Mouse (Mus musculus) adrenal gland (tissue): ENCODE data around the gene Ppil1.
"Not testable (repeated sequence)": the region's sequence is repeated elsewhere in the genome, so short reads cannot be mapped to it uniquely, and the experiment has no call there.

Experiments
- intact Hi-C: fragments of 180-260 bp; cut with DNase I; formaldehyde crosslinking; loops from one replicate; pipeline ENCODE4 v1.15.1; 2025

Gene Ppil1

DNA sequence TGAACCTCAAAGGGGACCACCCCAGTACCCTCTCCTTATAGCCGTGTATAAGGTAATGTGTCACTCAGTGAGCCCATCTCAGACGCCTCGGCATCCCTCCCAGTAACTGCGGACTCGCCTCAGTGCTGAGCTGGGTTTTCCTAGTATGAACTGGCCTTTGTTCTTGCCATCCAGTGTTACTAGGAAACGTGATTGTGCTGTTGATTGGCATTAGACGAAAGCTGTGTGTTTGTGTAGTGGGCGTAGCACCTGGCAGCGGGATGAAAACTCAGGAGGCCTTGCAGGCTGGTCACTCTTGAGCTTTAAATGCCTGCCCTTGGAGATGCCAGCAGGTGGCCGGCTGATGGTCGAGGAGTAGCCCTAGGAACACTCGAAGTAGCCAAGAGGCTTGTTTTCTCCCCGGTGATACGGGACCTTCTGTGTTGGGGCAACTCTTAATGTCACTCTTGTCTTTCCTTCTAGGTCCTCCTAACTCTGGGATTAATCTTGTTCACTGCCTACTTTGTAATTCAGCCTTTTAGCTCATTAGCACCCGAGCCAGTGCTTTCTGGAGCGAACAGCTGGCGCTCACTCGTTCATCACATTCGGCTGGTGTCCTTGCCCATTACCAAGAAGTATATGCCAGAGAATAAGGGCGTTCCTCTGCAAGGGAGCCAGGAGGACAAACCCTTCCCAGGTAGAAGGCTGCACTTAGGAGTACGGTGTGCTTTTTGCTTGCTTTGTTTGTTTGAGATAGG is 18.4 kb upstream of the Ppil1 start:
- intact Hi-C loops: no loop called here

DNA sequence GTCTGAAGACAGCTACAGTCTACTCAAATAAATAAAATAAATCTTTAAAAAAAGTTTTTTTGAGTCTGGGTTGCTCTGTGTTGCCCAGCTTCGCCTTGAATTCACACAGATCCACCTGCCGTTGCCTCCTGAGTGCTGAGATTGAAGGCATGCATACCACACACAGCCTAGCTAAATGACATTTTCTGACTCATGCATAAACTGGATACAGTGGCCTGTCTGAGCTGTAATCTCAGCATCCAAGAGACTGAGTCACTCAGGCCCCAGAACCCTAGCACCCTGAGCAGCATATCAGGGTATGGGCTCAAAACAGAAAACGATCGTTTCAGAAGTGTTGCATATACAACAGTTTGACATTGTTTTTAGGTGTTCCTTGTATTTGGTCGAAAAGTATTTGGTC is 17.6 kb upstream of the Ppil1 start:
- intact Hi-C loops: no loop called here

DNA sequence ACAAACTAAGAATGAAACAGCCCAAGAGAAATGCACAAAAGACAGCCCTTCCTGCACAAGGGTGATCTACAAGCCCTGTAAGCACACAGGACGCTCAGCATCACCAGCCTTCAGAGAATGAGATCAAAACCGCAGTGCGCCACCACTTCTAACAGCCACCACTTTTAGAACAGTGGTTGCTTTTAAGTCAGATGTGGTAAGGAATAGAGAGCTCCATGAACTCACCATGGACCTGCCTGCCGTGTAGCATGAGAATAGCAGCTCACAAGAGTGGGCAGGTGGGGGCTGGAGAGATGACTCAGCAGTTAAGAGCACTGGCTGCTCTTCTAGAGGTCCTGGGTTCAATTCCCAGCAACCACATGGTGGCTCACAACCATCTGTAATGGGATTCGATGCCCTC is 16.4 kb upstream of the Ppil1 start:
- intact Hi-C loops: no loop called here

DNA sequence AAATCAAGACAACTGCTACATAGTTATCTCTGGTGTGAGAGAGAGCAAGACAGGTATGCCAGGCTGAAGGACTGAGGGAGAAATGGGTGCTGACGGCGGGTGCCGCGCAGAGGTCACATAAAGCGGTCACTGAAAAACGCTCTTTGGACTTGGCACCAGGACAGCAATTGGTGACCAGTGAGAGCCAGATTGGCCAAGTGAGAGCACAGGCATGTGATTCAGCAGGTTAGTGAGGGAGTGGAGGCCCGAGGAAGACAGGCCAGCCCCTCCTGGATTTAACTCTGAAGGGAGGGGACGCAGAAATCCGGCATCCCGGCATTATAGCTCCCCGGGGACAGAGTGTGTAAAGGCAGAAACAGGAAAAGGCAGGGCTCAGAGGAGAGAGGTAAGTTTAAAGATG is 9.9 kb upstream of the Ppil1 start:
- intact Hi-C loops: no loop called here

DNA sequence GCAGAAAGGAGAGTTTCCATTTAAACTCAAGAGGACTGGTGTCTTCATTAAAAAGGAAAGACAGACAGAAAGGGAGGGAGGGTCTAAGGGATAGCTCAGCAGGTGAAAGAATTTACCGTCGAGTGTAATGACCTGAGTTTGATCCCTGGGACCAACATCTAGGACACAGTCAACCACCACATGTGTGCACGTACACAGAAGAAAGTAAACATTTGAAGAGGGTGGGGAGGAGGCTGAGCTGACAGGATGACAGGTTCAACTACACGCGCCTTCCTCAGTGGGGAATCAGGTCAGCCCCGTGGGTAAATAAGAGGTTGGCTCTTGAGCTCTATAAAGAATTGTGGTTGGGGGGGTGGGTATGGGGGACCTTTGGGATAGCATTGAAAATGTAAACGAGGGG is 9.2 kb upstream of the Ppil1 start:
- intact Hi-C loops: no loop called here

DNA sequence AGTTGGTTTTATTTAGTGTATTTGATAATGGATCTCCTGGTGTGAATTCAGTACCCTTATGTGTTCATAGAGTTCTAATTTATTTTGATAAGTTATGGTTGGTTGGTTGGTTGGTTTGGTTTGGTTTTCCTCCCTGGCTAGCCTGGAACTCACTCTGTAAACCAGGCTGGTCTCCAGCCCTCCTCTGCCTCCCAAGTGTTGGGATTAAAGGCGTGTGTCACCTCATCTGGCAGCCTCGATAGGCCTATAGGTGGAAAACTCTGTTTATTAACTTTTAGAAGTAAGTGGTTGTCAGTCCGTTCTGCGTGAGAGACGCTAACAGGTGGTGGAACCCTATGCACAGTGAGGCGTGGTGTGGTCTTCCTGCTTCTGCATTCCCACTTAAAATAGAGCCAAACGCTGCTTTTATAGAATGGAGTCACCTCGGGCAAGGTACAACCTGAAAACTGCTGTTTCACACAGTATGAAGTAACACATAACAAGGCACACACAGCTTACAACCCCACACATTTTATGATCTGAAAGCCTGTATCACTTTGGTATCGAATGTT is 6.2 kb upstream of the Ppil1 start:
- intact Hi-C loops: no loop called here

DNA sequence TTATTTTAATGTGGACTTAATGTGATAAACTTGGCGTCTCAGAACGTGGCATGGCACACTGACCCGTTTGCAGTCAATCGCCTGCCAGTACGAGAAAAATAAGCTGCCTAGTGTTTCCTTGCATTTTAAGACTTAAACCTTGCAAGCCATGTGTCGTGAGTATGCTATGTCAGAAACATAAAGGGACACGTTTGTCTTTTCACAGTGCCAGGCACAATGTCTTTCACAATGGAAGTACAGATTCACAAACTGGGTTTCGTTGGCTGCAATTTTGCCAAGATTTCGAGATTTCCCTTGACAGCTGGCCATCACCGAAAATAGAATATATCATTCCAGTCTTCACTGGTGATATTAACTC is 5.3 kb upstream of the Ppil1 start:
- intact Hi-C loops: loop anchor here (2.0 to 5.0 kb wide), 2 partner anchors 101 to 243 kb away; no protein-coding TSS in a partner anchor

DNA sequence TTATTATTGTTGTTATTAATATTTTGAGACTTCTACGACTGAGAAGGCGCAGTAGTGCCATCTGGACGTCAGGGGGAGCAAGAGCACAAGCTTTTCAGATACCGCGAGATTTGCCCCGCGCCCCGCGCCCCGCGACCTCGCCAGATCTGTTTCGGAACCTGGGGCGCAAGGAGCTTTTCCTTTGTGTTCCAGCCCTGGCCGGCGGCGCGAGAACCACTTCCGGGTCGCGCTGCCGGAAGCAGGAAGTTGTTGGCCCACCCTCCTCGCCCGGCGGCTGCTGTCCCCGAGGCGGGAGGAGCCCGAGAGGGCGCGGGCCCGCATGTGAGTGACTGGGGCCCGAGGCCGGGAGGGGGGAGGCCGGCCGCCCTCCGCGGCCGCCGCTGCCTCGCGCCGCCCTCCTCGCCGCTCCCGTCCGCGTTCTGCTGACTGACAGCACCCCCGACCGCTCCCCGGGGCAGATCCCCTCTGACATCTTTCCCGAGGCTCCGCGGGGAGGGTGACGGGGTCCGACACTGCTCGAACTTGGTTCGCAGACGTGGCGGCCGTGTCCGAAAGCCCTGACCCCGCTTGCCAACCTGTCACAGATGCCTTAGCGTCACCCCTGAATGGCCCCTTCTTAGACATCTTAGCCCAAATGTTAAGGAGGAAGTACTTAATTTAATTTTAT is 4.8 kb upstream of the Ppil1 start, which contains the start of gene BC004004:
Gene BC004004, plus strand, starts transcription at position 107 of the 667 bp plus-strand sequence.
- intact Hi-C loops: loop anchor here (2.0 to 5.0 kb wide), 2 partner anchors 102 to 243 kb away; no protein-coding TSS in a partner anchor

DNA sequence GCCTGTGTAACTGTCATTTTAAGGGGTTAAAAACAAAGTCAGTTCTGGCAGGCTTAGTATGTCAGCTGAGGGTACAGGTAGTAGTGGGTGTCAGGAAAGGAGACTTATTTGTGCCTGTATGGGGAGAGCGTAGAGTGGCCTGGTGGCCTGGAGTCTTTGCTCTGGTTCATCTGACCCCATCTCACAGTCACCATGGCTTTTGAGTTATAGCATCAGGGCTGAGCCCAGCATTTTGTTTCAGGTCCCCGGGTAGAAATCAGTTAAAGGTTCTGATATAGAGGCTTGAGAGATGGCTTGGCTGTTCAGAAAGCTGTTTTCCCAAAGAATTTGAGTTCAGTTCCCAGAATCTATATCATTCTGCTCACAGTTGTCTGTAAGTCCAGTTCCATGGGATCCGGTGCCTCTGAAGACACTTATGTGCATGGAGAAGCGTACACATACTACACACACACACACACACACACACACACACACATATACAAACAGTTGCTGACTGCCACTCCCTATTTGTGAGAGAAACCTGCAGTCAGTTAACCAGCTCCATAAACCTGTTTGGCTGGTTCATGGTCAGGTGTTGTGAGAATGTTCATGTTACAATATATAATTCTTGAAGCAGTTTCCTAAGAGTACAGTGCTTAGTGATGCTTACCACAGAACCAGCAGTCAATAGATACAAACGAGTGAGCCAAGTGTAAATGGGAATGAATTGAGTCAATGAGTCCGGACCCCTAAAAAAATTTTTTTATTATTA is 4.1 kb upstream of the Ppil1 start:
- intact Hi-C loops: loop anchor here (2.0 to 5.0 kb wide), 2 partner anchors 103 to 244 kb away; no protein-coding TSS in a partner anchor

DNA sequence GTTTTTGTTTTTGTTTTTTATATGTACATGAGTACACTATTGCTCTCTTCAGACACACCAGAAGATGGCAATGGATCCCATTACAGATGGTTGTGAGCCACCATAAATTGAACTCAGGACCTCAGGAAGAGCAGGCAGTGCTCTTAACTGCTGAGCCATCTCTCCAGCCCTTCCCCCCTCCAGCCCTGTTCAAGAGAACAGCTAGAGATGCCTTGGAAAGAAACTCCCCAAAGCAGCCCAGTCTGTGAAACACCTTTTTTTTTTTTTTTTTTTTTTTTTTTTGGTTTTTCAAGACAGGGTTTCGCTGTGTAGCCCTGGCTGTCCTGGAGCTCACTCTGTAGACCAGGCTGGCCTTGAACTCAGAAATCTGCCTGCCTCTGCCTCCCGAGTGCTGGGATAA is 3.1 kb upstream of the Ppil1 start:
- intact Hi-C loops: loop anchor here (5.0 kb wide), 1 partner anchor 245 kb away; no protein-coding TSS in a partner anchor

DNA sequence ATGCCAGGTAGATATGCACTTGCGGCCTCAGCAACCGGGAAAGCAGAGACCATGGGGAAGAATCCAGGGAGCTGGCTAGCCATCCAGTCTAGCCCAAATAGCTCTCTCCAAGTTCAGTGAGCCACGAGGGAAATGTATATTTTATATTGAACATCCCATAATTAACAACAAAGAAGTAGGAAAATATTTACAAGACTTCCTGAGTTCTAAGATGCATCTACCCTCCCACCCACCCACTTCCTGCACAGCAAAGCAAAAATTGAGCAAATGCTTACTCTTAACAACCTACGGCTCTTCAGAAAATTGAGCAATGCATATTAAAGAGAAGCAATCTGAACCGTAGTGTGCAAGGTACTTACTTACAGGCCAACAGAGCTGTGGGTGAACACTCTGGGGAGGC is 774 bp upstream of the Ppil1 start:
- intact Hi-C loops: loop anchor here (5.0 kb wide), 1 partner anchor 248 kb away; no protein-coding TSS in a partner anchor

DNA sequence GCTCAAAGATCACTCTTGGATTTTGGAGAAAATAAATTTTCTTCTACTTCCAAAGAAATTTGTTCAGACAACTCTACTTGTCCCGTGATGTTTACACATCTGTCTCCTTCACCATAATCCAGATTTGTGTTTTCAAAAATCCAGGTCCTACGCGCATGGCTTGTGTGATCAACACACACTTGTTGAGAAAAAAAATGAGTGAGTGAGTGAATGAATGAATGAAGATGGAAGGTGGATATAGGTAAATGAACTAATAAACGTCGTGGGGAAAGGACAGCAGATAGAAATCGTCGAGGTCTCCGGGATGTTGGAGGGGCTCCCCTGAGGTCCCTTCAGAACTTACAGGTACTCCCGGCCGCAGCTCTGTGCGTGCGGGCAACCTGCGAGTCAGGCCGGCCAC is 569 bp downstream of the Ppil1 start:
- intact Hi-C loops: no loop called here

DNA sequence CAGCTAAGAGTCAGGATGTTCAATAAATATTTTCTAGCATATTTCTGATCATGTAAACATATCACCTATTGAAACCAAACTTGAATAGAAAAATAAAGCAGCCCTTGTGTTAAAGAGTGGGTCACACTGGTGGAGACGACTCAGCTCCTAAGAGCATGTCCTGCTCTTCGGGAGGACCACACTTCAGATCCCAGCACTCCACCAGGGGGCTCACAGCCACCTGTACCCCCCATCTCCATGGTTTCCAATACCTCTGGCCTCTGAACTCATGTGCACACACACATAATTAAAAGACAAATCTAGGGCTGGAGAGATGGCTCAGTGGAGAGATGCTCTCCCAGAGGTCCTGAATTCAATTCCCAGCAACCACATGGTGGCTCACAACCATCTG is 1.7 kb downstream of the Ppil1 start:
- intact Hi-C loops: no loop called here

DNA sequence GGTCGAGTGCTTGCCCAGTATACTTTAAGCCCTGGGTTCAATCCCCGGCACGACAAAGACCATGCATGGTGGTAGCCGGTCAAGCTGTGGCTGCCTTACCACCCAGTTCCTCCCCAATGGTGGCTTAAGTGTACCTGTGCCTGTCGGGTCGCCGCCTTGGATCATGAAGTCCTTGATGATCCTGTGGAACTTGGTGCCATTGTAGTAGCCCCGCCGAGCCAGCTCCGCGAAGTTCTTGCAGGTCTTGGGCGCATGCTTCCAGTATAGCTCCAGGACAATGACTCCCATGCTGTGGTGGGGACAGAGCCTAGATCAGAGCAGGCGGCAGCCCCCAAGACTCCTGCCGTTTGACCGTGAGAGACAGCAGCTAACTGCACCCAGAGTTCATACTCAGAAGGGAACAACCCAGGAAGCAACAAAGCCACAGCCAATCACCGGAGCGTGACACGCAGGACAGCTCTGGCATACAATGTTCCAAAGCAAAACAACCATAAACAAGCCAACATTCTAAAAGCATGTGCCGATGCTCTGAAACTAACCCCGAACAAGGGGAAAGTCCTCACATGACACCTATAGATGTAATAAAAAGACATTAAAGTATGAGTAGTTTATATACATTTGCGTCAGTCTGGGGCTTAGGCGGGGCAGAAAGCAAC is 2.3 kb downstream of the Ppil1 start:
- intact Hi-C loops: no loop called here

DNA sequence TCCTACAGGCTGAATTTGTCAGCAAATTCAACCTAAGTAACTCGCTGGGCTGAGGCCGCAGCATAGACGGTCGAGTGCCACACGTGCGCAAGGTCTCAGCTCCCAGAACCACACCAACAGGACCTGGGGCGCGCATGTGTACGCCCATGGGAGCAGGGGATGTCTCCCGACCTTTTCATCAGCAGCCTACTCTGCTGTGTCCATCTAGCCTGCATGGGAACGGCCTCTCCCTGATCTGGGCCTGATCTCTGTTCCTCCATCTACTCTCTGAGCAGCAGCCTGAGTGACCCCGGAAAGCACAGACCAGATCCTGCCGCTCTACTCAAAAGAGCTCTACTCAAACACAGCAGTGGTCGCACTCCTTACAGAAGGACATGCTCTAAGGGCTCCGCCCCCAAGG is 3.5 kb downstream of the Ppil1 start:
- intact Hi-C loops: no loop called here

DNA sequence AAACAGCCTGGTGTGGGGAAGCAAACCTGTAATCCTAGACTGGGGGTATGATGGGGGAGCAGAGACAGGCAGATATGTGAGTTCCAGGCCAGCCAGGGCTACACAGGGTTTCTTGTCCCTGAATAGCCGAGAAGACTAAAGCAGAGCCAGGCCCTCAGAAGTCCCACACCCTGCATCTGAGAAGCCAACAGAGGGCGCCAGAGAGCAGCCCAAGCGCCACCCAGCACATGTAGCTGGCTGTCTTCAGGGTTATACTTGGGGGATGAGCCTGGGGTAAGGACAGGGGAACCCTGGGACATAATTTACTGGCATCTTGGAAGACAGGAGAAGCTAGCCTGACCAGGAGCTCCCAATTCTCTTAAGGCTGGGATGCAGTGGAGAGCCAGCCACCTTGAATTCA is 4.5 kb downstream of the Ppil1 start:
- intact Hi-C loops: no loop called here

DNA sequence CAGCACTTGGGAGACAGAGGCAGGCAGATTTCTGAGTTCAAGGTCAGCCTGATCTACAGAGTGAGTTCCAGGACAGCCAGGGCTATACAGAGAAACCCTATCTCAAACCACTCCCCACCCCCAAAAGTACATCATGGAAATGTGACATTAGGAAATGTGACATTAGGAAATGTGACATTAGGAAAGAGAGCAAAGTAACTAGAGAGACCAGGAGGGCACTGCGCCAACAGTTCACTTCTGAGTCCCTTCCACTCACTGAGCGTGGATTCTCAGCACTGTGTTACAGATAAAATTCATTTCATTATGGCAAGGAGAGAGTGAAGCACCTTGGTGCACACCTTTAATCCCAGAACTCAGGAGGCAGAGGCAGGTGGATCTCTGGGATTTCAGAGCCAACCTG is 5.1 kb downstream of the Ppil1 start:
- intact Hi-C loops: no loop called here

DNA sequence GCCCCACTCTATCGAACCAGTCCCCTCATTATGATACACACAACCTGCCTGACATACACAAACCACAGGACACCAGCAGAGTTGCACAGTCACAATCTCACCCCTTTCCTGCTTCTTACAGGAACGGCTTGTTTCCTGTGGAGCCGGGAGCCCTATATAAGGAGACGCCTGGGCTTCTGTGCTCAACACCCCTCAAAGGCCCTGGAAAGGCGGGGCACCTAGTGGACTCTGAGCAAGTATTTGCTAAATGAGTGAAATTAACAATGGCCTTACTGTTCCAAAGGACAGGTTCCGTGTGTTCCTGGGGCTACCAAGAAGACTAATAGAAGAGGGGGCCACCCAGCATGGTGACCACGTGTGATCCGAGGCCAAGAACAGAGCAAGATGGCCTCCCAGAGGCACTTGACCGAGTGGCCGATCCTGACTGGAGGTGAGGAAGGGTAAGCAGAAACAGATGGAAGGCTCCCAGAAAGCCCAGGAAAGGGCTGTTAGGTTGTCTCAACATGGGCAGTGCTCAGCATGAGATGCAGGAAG is 5.9 kb downstream of the Ppil1 start:
- intact Hi-C loops: no loop called here

DNA sequence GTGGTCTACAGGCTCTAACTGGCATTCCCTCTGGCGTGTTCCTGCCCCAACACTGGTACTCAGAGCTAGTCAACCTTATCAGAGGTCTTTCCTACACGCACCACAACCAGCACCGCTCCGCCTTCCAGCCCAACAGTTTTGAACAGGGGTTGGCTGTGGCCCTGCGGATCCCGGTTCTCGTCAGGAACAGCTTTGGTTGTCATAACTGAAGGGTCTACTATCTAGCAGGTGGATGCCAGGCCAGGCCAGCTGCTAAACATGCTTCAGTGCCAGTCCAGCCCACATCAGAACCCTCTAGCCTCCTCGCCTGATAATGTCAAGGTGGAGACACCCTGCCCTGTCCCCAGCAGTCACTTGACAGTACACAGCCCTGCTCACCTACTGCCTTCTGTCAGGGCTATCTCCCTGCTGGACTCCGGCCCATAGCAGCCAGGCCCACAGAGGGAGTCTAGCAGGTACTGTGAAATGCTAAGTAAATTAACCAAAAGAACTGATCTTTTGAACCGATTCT is 6.9 kb downstream of the Ppil1 start:
- intact Hi-C loops: no loop called here

DNA sequence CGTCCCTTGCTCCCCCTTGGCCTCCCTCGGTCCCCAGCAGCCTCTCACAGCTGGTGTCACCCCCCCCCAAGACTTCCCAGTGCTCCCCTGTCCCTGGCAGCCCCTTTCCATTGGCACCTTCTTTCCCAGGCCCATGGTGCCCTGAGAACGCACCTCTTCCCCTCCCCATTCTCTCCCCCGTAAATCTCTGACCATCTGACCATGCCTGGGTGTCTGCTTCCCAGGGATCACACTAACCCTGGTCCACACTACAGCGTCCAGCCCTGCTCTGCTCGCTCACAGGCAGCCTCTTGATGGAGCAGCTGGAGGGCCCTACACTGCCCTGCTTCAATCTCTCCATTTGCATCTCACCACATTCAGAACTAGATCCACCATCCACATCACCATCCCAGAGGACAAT is 7.5 kb downstream of the Ppil1 start:
- intact Hi-C loops: no loop called here

DNA sequence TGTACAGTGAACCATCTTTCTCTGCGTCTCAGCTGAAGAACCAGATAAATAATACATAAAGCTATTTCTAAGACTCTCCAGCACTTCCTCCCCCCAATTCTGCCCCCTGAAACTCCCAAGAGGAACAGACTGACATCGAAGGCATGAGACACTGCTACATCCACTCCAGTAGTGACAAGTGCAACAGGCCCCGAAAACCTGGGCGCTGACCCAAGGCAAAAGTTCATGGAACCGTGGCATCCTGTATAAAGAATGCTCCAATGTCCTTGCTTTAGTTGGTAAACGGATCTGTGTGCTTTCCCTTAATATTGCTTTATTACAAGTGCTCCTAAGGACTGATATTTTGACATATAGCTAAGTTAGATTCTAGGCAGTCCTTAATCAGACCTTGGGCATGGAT is 9.2 kb downstream of the Ppil1 start:
- intact Hi-C loops: not testable (repeated sequence)
